8 mouse cellular contexts compared by ENCODE assay signal in the genomic region with DNA sequence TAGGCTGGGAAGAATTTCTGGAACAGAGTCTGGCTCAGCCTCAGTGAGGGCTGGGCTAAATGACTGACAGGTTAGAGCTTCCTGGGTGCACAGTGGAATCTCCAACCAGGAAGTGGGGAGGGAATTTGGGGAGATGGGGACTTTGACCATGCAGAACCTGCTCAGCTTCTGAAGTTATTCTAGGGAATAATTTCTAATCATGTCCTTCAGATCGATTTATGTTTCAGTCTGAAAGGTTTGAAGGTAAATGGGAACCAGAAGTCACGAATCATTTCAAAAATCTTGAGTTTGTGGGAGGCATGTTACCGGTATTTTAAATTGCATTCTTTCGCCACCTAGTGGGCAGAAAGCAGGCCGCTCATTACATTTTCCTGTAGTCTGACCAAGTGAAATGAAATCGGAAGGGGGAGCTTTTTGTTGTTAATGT.
A peak's percentile ranks its signal among the peaks of the same experiment; 100 is the strongest.
DNase-seq lines count a peak whose midpoint lies in the region; ATAC-seq and TF ChIP-seq lines count a peak whose summit lies in the region.

No protein-coding gene starts in this region.

- TF ChIP-seq POLR2A in heart, adult 2 months (IDR thresholded peaks at IDR 0.05; ENCODE audit: insufficient read depth, low read depth, low read length): no peak
- no peak for TF ChIP-seq POLR2A in kidney, adult 2 months (IDR thresholded peaks at IDR 0.05; ENCODE audit: low read depth, low read length)
- TF ChIP-seq POLR2A in thymus, adult 2 months (IDR thresholded peaks at IDR 0.05; ENCODE audit: control insufficient read depth, extremely low read depth, insufficient read depth, low read length, poor library complexity): no peak

- no peaks in the 10 kb centered on the region for H3K9me3 ChIP-seq in limb, embryonic 11.5 days (ENCODE audit: control insufficient read depth, low read length)
- H3K9me3 ChIP-seq in midbrain, embryonic 14.5 days (ENCODE audit: control insufficient read depth, low read length): no peaks in the 10 kb centered on the region

- H3K36me3 ChIP-seq in heart, adult 2 months (ENCODE audit: control insufficient read depth, insufficient read depth, low read length): no peaks in the 10 kb centered on the region
- H3K36me3 ChIP-seq in kidney, adult 2 months (ENCODE audit: control insufficient read depth, insufficient read depth, low read length): no peaks in the 10 kb centered on the region
- no peaks in the 10 kb centered on the region for H3K36me3 ChIP-seq in limb, embryonic 11.5 days (ENCODE audit: control insufficient read depth, insufficient read depth, low read length)
- H3K36me3 ChIP-seq in midbrain, embryonic 14.5 days (ENCODE audit: control insufficient read depth, insufficient read depth, low read length): no peaks in the 10 kb centered on the region
- peaks cover 38% of the 10 kb centered on the region for H3K36me3 ChIP-seq in thymus, adult 2 months (ENCODE audit: control insufficient read depth, insufficient read depth, low read length)

- peaks cover 2% of the 10 kb centered on the region for H3K4me1 ChIP-seq in heart, adult 2 months (ENCODE audit: control insufficient read depth, insufficient read depth, low read length)
- H3K4me1 ChIP-seq in kidney, adult 2 months (ENCODE audit: control insufficient read depth, insufficient read depth, low read length): no peaks in the 10 kb centered on the region
- H3K4me1 ChIP-seq in limb, embryonic 11.5 days (ENCODE audit: control insufficient read depth, insufficient read depth, low read length): no peaks in the 10 kb centered on the region
- H3K4me1 ChIP-seq in midbrain, embryonic 14.5 days (ENCODE audit: control insufficient read depth, insufficient read depth, low read length): peaks cover 14% of the 10 kb centered on the region; the same call in 1 of the 2 replicates
- peaks cover 9% of the 10 kb centered on the region for H3K4me1 ChIP-seq in thymus, adult 2 months (replicated peaks; ENCODE audit: control insufficient read depth, insufficient read depth, low read length)

- peak overlapping the region; percentile 57 for H3K27ac ChIP-seq in heart, adult 2 months
- H3K27ac ChIP-seq in kidney, adult 2 months (ENCODE audit: insufficient read depth, low read depth, low read length): no peak overlapping the region
- no peak overlapping the region for H3K27ac ChIP-seq in limb, embryonic 11.5 days (replicated peaks; ENCODE audit: low read depth, low read length)
- H3K27ac ChIP-seq in midbrain, embryonic 14.5 days (replicated peaks; ENCODE audit: low read depth, low read length): no peak overlapping the region
- H3K27ac ChIP-seq in thymus, adult 2 months (ENCODE audit: control insufficient read depth, insufficient read depth, low read length): no peak overlapping the region

- TF ChIP-seq EP300 in heart, adult 2 months (IDR thresholded peaks at IDR 0.05; ENCODE audit: insufficient read depth, low read depth, low read length): no peak

- H3K27me3 ChIP-seq in heart, adult 2 months (ENCODE audit: control insufficient read depth, insufficient read depth, low read length): no peaks in the 10 kb centered on the region
- H3K27me3 ChIP-seq in kidney, adult 2 months (replicated peaks; ENCODE audit: control insufficient read depth, insufficient read depth, low read length): no peaks in the 10 kb centered on the region
- H3K27me3 ChIP-seq in limb, embryonic 11.5 days (ENCODE audit: control insufficient read depth, insufficient read depth, low read length): no peaks in the 10 kb centered on the region
- H3K27me3 ChIP-seq in midbrain, embryonic 14.5 days (ENCODE audit: control insufficient read depth, insufficient read depth, low read length): no peaks in the 10 kb centered on the region
- H3K27me3 ChIP-seq in thymus, adult 2 months (ENCODE audit: control insufficient read depth, insufficient read depth, low read length): no peaks in the 10 kb centered on the region

- 3% methylated on average over 6 of the region's 6 CpGs for WGBS in heart, adult 2 months
- WGBS in kidney, adult 2 months: 2% methylated on average over 6 of the region's 6 CpGs
- 4% methylated on average over 6 of the region's 6 CpGs for WGBS in limb, embryonic 11.5 days
- 3% methylated on average over 6 of the region's 6 CpGs for WGBS in midbrain, embryonic 14.5 days
- 9% methylated on average over 6 of the region's 6 CpGs for WGBS in thymus, adult 2 months

- peak; percentile 91 for TF ChIP-seq CTCF in heart, adult 2 months (IDR thresholded peaks at IDR 0.05)
- TF ChIP-seq CTCF in kidney, adult 2 months (conservative IDR thresholded peaks at IDR 0.05; ENCODE audit: insufficient read depth, insufficient read length, low read depth, low read length): 0 out of 2 replicates have a peak, but pooled peaks have one; percentile 5
- TF ChIP-seq CTCF in thymus, adult 2 months (IDR thresholded peaks at IDR 0.05; ENCODE audit: borderline replicate concordance, control insufficient read depth, extremely low read depth, insufficient read depth, low read length, poor library complexity): no peak

- no peak overlapping the region for H3K9ac ChIP-seq in heart, adult 2 months (ENCODE audit: low read depth, low read length)
- H3K9ac ChIP-seq in limb, embryonic 11.5 days (ENCODE audit: low read length): no peak overlapping the region
- H3K9ac ChIP-seq in midbrain, embryonic 14.5 days (replicated peaks; ENCODE audit: low read length): no peak overlapping the region

- peak; percentile 14 for DNase-seq in ovary, postnatal 36 days (ENCODE audit: low spot score)
- no peak for DNase-seq in ovary, adult 18-20 months (ENCODE audit: low spot score)
- DNase-seq in cerebellum, postnatal 36 days: peak; percentile 23 to 34
- peak in 1 of 2 experiments; percentile 26 for DNase-seq in heart, adult 2 months
- DNase-seq in kidney, adult 2 months: peak; percentile 69
- peak; percentile 65 for DNase-seq in limb, embryonic 11.5 days (ENCODE audit: low spot score)
- DNase-seq in midbrain, embryonic 14.5 days: peak; percentile 88
- DNase-seq in thymus, adult 2 months: peak; percentile 66

- no peaks in the 10 kb centered on the region for H3K79me2 ChIP-seq in heart, adult 2 months (replicated peaks; ENCODE audit: control insufficient read depth, insufficient read depth, low read length)

- intact Hi-C loops in heart, adult 2 months (cut with DNase I): loop anchor here (10.0 kb wide), 2 partner anchors 119 to 121 kb away; no protein-coding TSS in a partner anchor

- ATAC-seq in limb, embryonic 11.5 days (ENCODE audit: insufficient number of reproducible peaks, low FRiP score, low TSS enrichment, low read depth): no peak
- peak; percentile 51 for ATAC-seq in midbrain, embryonic 14.5 days (ENCODE audit: low FRiP score, low TSS enrichment)

- H3K4me3 ChIP-seq in heart, adult 2 months: no peak overlapping the region
- no peak overlapping the region for H3K4me3 ChIP-seq in kidney, adult 2 months (ENCODE audit: insufficient read depth, low read depth, low read length)
- H3K4me3 ChIP-seq in limb, embryonic 11.5 days (ENCODE audit: low read depth, low read length): no peak overlapping the region
- H3K4me3 ChIP-seq in midbrain, embryonic 14.5 days (replicated peaks; ENCODE audit: low read depth, low read length): peak overlapping the region; percentile 23
- H3K4me3 ChIP-seq in thymus, adult 2 months (ENCODE audit: control insufficient read depth, insufficient read depth, low read length): no peak overlapping the region

- no peak overlapping the region for H3K4me2 ChIP-seq in limb, embryonic 11.5 days (ENCODE audit: low read depth, severe bottlenecking)
- peak overlapping the region; percentile 60 for H3K4me2 ChIP-seq in midbrain, embryonic 14.5 days (ENCODE audit: low read length)
